Mouse (Mus musculus) E14TG2a.4 (cell line): ENCODE measurements at regions not wholly inside any gene's neighbourhood (a gene's known extent, or its start where the extent isn't known, plus 50 kb on each side); places are given as distances from the start of the nearest gene placed in this dataset.

ENCODE experiments used
- CTCF ChIP-seq: conservative IDR thresholded peaks from 2 replicates; pipeline ENCODE4 v1.5.1; 2014; ENCODE audit warnings: low read length
- POU5F1 ChIP-seq: IDR thresholded peaks from 2 replicates; pipeline ENCODE4 v1.6.1; 2014; ENCODE audit warnings: low read length, borderline replicate concordance

DNA sequence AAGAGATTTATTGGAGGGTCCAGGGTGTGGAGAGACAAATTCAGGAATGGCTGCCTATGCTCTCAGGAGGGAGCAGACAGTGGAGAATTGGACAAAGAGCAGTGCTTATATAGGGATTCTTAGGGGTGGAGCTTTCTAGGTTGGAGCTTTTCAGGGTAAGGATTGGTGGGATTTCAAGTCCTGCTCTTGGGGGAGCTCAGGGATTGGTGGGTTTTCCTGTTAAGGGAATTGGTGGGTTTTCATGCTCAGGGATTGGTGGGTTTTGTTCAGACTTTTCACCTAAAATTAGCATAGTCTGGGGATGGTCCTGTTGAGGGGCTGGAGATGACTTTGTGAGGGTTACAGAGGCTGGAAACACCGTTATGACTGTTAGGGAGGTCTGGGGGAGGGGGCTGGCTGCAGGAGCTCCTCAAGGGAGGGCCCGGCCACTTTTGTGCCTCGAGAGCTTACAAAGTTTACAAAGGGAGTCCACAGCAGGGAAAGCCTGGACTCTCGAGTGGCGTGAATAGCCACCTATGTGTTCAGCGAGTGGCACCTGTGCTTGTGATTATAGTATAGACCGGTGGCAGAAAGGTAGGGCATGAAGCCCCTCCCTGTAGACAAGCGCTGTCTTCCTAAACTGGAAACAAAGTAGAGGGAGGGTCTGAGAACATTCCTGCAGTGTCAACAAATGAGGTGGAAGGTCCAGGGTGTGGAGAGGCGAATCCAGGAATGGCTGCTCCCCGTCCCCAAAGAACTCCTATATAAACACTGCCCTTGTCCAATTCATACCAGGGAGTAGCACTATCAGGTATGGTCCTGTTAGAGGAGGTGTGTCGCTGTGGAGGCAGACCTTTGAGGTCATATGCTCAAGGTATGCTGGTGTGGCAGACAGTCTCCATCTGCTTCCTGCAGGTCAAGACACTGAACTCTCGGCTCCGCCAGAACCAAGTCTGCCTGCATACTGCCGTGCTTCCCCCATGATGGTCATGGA is 278.1 kb upstream of the Zfp64 start:
- TF ChIP-seq CTCF (no peak), POU5F1 (no peak)
